Mouse (Mus musculus) urinary bladder, postnatal 0 days (tissue): ENCODE measurements around the gene Abce1. TPM values are rescaled to one million over a fixed set of nuclear protein-coding genes. Genes with fewer than 3 reads are reported as not detected.

Source experiments
- polyA plus RNA-seq: library from polyadenylated mRNA; unstranded; fragments of >200 nt; fragmentation: Nextera tagmentation; extraction: Ambion mirVana; gene quantifications from 2 replicates; pipeline ENCODE4 v1.2.1, GENCODE M21; 2015

The Abce1 gene
- polyA plus RNA-seq, result 47.0 and 58.9 TPM in 2 replicates

DNA sequence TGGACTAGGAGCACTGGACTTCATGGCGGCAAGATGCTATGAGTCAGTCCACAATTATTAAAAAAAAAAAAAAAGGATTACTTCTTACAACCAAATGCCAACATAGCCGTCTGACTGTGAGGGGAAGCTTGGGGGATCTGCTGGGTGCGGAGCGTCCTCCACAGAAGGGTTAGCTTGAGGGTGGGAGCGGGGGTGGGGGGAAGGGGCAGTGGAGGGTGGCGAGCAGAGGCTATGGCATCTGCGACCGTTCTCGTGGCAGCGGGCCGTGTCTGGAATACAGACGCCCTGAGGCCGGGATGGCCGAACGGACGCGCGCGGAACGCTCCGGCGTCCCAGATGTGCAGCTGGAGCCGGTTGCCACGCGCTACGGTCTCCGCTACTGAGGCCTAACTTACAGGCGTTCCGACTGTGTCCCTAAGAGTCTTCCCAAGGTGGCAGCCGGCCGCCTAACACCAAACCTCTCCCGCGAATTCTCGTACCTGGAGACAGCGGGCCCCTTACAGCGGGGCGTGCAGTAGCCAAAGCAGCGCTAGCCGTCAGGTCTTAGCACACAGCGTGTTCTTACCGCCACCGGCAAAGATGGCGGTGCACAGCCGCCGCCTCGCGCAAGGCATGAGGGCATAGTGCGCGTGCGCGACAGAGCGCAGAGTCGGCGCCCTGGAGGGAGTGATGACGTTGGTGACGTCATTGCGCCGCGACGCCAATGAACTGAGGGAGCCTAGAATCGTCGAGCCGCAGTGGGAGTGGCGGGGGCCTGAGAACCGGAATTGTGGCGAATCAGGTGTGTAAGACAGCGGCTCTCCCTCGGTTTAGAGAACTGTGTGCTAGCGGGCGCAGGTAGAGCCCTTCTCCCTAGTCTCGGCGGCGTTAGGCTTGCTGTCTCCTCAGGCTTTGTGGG is at the start of gene Abce1, which contains the start of gene Anapc10:
Abce1 (minus strand) TSS at position 677 of the 898 bp plus-strand sequence.
Anapc10 (plus strand) TSS at position 757 of the 898 bp plus-strand sequence.

DNA sequence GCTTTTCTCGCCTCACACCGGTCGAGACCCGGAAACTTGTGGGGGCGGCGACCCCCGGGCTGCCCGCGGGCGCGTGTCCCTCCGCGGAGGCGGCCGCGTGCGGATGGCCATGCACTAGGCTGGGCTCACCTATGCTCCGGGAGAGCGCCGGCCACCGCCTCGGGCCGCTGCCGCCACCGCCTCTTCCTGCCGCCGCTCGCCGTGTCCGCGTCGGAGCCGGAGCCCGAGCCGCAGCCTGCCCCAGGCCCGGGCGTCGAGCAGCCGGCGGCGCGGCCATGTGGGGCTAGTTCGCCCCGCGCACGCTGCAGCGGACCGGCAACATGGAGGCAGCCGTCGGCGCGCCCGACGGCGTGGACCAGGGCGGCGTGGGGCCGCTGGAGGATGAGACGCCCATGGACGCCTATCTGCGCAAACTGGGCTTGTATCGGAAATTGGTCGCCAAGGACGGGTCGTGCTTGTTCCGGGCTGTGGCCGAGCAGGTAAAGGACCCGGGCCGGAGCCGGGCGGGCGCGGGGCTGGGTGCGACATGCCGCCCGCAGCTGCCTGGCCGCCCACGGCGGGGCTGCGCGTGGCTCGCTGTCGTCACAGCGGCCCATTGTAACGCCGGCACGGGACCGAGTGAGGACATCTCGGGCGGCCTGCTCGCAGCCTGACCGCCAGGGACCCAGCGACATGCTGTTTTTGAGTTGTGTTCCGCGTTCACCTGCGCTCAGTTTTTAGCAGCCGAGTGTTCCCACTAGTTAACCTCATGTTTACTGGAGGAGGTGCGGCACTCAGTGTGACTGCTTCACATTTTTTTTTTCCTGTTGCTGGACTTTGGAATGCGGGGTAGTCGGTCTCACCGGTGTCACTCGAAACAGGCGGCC is 71.7 kb downstream of the Abce1 start, which contains the start of gene Otud4:
Otud4 (plus strand) TSS at position 33 of the 866 bp plus-strand sequence.

Other genes starting within 250 kb of the Abce1 start
- gene Otud4, start 72.1 kb downstream of the Abce1 start, polyA plus RNA-seq, result 8.1 and 9.2 TPM in 2 replicates
- gene Anapc10, start 80 bp upstream of the Abce1 start, polyA plus RNA-seq, result 37.1 and 37.6 TPM in 2 replicates